Mouse (Mus musculus) right cerebral cortex, postnatal 10 days (tissue): ENCODE results near the gene Trim29.

ENCODE experiments used
- DNase-seq, 2 experiments: peaks; one replicate each; pipeline ENCODE4 v3.0.0; 2021; ENCODE audit warnings: low spot score in 2 of 2

The Trim29 gene

DNA sequence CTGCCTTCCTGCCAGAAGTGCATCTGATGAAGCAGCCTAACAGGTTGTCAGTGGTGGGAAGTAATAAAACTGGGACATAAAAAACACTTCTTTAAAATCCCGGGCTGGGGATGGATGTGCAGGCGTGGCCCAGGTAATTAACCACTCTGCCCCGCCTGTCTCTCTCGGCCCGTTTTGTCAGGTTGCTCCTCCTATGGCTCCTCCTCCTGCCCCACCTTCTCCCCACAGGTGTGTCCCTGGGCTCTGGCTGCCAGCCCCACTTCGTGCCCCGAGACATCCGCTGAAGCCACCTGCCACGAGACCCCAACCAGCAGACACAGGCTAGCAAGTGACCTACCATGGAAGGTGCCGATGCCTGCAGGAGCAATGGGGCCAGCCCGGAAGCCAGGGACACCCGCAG, at the start of gene Trim29:
Trim29 (plus strand) TSS at position 311 of the 400 bp plus-strand sequence.
- no peak for DNase-seq

DNA sequence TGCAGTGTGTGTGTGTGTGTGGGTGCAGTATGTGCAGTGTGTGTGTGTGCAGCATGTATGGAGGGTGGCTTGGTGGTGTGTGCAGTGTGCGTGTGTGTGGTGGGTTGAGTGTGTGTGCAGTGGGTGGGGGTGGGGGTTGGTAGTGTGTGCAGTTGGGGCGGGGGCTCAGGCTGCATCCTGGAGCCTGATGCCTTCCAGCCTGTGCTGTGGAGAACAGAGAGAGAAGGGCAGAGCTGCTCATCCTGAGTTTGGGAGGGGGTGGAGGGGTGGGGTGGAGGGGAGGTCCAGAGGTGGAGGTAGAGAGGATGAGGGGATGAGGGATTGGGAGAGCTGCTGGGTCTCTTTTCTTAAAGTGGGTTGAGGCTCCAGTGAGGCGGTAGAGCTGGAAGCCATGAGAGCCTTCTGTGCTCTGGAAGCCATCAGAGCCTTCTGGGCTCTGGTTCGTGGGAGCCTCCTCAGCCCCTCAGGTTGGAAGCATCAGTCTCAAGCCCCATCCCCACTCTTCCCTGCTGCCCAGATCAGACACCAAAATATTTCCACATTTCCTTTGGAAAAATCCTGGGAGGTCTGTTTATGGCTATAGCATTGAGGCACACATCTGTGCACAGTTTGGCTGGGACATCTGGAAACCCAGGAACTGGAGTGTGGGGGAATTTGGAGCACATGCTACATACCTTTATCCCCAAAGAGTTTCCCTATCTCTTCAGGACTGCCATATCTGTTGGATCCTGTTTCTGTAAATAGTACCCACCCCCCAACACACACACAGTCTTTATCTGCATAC, 49.3 kb upstream of the Trim29 start:
- no peak for DNase-seq

DNA sequence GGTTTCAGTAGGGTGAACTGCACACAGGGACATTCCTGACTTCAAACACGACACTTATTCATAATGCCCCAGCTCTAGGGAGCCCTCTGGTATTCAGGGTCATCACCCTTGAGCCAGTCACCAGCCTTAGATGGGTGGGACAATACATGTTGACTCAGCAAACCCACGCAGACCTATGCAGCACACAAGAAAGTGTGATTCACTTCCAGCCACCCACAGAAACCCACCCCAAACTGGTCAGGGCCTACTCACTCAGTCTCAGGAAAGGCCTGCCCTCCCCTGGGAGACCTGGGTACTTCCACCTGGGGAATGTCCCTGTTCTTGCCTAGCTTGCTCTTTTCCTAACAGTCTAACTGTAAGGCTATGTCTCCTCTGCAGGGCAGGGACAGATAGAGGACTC, 48.7 kb upstream of the Trim29 start:
- DNase-seq = no peak

DNA sequence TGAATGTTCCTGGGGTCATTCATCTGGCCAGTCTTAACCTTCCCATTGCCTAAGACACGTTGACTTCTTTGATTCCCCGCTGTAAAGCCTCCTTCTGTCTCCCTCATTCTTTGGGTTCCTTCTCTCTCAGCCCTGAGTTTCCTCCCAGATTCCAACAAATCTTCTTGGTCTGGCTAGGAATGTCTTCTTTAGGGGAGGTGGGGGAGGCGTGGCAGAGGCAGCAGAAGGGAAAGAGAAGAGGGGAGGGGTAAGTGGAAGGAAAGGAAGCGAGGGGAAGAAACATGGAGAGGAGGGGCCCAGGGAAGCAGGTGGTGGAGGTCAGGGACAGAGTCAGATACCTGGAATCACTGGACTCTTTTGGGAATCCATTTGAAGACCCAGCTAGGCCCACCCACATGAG, 48.3 kb upstream of the Trim29 start:
- DNase-seq = no peak

DNA sequence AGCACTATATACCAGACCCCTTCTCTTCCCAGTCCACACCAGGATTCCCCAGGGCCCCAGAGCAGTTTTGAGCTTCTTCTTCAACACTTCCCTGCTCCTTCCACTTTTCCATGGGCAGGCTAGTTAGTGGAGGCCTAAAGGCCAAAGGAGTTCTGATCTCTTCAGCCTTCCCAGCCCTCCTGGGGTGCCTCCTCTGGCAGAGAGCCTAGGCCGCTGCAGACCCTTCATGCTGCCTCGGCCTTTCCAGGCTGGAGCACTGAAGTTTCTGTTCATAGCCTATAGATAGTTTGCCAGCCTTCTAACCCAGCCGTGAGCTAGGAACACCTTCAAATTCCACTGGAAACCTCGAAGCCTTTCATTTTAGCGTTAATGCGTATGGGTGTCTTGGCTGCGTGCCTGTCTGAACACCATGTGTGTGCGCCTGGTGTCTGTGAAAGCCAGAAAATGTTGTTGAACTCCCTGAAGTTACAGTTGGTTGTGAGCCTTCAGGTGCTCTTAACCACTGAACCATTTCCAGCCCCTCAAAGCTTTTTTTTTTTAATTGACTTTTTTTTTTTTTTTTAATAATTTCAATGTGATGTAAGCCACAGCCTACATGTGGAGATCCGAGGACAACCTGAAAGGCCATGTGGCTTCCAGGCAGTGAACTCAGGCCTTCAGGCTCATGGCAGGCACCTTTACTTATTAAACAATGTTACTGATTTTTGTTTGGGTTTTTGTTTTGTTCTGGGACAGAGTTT, 47.7 kb upstream of the Trim29 start:
- no peak for DNase-seq

DNA sequence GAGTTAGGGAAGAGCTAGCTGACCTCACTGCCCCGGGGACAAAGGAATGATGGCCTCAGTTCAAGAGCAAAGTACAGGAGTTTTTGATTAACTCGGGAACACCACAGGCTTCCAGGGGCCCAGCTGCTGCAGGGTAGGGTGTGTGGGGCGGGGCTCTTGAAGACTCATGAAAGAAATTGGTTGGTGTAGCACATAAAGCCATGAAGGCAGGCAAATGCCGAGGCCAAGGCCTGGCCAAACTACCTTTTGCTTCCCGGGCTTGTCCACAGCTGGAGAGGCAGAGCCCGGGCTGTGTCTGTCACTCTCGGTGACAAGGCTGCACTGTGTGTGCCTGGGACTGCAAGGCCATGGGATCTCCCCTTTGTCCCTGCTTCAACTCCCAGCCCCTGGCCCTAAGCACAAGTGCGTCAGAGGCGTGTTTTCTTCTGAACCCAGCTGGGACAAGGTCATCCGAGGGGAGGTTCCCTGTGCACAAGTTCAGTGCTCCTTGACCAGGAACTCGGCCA, 46.6 kb upstream of the Trim29 start:
- no peak for DNase-seq

DNA sequence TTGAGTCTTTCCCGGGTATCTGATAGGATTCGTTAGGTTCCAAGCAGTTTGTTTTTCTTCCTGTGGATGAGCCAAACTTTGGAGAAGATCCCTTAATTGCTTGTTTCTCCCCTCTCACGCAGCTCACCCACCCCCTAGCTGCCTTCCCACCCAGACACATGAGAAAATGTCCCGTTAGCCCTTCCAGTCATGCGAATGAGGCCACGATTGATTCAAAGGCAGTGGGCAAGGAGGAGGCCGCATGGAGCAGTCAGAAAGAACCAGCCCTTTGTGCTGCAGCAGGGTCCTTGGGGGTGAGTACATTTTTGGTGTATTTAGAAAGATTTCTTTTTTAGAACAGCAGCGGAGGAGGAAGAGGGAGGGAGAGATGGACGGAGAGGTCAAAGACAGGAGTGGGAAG, 45.5 kb upstream of the Trim29 start:
- DNase-seq = no peak

DNA sequence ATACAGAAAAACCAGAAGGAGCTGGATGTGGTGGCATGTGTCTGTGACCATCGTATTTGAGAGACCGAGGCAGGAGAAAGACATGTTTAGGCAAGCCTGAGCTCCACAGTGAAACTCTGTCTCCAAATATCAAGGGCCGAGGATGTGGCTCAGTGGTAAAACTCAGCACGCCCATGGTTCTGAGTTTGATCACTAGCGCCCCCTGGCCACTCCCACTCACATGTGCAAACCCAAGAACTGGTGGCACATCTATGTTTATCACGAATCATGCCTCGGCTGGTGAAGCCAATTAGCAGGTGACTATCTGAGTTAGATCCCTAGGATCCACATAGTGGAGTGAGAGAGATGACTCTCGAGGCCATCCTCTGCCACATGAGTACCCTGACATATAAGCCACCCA, 43.3 kb upstream of the Trim29 start:
- no peak for DNase-seq

DNA sequence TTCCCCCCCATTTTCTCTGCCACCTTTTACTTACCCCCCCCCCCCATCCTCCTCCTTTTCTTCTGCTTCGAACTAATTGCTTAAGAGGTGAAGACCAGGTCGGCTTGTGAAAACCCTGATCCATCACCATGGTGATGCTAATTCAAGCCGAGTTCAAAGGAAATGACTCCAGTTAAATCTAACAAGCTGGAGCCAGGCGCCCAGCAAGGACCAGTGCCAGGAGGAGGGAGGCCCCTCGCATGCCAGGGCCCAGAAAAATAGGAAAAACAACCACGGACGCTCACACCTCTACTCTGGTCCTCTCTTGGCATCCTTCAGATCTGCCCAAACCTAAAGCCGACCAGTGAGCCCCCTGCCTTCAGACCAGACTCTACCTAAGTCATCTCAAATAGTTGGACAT, 41.5 kb upstream of the Trim29 start:
- peak; percentile 67 to 69 for DNase-seq

DNA sequence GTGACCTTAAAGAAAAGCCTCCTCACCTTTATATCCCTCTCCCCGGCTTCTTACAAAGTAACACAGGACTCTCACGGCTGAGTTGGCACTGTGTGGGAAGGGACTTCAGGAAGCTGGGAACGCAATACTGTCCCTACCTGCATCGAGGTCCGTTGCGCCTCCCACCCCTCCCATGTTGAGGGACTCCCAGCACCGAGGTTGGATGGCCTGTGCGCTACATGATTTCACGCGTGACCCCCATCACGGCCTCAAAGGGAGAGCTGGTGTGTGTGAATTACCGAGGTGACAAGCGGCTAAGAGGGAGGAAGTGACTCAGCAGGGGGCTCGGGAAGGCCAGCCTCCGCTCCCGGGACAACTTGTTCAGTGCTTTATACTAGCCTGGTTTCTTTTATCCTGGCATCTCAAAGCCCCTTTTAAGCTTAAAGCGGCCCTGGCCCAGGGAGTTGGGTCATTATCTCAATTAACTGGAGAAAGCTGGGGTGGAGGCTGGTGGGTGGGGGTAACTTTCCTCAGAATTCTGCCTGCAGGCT, 39.9 kb upstream of the Trim29 start:
- DNase-seq = peak; percentile 66 to 68

DNA sequence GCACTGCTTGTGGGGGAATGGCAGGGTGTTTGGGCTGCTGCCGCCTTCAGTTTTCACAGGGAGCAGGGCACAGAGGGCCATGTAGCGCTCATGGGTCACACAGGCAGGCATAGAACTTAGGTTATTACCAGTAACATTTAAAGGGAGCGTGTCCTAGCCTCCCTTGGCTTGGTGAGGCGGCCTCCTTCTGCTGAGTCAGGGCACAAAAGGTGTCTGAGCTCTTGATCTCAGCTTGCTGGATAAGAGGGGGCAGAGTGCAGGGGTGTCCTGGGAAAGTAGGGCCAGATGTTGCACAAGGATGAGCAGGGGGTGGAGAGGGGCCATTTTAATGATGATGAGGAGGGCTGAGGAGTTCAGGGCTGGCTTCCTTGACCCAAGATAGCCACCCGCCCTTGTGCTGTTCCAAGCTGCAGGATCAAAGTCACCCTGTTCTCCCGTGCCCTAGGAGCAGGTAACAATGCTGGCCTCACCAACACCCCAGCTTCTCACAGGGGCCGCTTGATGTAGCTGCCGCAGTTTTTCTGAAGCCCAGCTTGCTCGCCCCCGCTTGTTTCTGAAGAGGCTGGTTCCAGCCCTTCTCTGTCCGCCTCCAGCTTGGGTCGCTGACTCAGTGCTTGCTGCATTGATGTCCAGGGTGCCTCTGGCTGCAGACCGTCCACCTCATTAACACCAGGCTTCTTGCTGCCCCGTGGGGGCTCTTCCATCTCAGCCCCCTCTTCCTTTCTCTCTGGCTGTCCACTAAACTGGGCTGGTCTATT, 38.7 kb upstream of the Trim29 start:
- no peak for DNase-seq

DNA sequence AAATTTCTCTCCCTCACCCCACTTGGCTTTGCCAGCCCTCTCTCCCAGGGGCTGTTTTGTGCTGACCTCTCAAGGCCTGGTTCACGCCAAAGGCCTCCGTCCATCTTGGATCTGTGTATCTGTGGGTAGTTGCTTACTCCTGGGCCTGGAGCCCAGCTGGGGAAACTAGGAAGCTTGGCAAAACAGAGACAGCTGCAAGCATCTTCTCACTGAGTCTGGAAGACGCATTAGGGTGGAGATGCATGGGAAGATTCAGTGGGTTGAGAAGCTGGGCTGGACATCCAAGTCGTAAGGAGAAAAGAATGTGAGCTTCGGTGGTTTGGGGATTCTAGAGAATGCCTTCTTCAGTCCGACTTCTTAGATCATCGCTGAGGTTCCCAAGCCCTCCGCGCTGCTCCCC, 36.9 kb upstream of the Trim29 start:
- no peak for DNase-seq

DNA sequence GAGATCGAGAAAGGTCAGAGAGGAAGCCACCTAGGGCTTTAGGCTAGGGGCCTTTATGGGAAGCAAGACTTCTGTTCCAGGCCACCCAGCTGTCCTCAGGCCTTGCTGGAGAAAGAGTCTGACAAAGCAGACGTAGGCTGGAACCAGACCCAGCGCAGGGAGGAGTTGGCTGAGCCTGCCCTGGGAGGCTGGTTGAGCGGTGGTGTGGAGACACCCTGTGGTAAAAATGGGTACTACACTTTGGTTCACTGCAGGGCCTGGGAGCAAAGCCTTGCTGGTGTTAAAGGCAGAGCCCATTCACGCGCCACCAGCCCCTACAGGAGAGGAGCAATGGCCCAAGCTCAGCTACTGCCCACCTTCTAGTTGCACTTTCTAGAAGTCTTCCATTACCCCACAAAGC, 26.4 kb upstream of the Trim29 start:
- DNase-seq = peak; percentile 83 to 89

DNA sequence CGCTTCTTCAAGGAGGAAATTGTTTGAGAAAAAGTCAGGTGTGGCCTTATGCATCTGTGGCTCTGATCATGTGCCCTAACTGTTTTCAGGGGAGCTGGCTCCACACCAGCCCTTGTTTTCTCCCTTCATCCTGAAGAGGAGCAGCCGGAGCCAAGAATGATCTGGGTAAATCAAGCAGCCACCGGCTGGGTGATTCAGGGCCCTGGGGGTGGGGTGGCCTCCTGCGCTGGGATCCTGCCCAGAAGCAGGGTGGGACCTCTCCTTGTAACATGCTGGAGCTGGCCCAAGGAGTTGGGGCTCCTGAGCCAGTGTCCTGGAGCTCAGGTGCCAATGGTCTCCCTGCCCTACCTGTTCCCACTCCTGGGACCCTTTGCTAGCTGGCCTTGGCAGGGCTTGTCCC, 25.4 kb upstream of the Trim29 start:
- no peak for DNase-seq

DNA sequence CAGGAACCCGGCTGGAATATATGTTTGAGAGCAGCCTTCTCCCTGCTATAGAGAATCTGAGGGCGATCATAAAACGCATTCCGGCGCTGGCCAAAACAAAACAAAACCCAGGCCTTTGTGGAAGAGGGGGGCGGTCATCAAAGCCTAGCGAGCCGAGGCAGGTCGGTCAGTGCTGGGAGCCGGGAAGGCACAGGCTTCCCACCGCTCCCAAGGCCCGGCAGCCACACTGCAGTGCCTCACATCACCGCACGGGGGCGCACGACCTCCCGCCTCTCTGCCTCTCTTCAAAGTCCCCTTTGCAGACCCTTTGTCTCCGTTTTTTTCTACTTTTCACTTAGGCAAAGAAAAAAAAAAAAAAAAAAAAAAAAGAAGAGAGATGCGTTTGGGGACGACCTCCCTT, 23.8 kb upstream of the Trim29 start:
- peak; percentile 64 to 76 for DNase-seq

DNA sequence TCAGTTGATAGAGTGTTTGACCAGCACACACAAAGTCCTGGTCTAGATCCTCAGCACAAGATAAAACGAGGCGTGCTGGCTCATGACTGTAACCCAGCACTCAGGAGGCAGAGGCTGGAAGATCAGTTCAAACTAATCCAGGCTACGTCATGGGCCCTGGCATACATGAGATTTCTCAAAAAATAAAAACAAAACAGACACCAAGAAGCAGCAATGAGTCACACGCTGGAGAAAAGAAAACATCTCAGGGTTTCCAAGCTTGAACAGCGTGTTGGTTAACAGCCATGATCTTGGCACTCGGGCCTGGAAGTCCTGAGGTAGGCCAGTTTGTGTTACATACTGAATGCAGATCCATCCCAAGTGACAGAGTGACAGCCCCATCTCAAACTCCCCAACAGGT, 17.6 kb upstream of the Trim29 start:
- DNase-seq = no peak

DNA sequence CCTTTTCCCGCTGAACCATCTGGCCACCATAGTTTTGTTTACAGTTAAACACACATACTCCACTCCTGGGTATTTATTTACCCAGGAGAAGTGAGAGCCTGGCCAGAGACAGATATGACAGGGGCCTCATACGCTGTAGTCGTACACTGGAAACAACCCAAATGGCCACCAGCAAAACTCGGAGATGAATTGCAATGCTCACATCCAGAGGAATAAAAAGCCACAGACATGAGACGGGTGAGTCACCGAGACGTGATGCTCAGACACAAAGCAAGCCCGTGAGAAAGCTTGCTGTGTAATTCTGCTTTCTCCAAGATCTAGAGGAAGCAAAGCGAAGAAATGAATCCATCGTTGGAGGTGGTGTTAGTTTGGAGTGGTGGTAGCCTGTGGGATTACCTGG, 10.3 kb upstream of the Trim29 start:
- no peak for DNase-seq

DNA sequence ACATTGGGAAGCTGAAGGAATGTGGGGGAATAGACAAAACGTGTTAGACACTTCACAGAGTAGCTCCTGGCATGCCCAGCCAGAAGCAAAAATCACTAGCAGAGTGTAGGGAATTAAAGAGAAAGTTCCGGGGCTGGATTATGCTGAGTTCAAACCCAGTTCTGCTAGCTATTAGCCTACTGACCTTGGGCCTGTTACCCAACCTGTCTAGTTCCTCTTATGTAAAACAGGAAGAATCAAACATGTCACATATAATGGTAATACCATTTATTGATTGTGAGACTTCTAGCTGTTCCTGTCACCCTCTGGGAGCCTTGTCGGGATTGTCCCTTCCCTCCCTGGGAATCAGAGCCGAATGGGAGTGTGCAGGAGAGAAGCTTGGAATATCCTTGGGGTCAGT, 7.7 kb upstream of the Trim29 start:
- DNase-seq = no peak

DNA sequence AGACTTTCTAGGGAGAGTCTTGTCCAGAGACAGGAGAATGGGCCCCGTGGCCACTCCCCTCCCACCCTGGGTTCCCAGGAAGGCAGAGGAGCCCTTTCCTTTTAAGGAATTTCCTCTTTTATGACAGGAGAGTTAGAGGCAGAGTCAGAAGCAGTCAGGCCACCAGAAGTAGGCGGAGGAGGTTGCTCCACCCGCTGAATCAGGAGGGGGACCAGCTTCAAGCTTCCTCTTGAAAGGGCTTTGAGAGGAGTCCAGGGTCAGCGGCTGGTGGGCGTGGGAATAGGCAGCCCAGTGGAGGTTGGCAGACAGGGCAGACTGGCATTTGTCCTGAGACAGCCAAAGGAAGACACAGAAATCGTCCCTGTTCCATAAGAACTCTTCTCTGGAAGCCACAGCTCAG, 4.8 kb upstream of the Trim29 start:
- no peak for DNase-seq

DNA sequence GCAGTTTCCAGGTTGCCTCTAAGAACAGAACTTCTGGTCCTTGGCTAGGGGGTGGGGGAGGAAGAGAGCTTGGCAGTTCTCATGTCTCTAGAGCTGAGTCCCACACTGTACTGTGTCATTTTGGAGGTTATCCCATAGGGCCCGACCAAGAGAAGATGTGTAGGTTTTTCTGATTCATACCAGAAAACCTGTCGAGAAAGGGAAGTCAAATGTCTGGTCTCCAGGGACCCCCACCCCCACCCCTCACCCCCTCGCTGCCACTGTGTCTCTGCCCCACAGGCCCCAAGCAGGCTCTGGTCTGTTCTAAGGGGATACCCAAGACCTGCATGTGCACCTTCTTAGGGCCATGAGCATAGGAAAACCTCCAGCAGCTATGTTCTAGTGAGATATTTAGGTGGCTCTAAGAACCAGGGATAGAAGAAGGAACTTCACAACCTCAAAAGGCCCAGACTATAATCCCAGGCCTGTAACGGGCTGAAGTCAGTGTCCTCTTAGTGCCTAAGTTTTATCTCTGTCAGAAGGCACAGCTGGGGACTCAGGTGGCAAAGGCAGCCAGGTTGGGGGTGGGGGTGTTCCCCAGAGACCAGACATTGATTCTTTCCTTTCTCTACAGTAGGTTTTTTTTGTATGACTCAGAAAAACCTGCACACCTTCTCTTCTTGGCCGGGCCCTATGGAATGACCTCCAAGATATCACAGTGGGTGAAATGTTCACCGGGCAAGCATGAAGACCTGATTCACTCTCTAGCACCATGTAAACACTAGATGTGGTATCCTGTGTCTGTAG, 1.4 kb upstream of the Trim29 start:
- no peak for DNase-seq

DNA sequence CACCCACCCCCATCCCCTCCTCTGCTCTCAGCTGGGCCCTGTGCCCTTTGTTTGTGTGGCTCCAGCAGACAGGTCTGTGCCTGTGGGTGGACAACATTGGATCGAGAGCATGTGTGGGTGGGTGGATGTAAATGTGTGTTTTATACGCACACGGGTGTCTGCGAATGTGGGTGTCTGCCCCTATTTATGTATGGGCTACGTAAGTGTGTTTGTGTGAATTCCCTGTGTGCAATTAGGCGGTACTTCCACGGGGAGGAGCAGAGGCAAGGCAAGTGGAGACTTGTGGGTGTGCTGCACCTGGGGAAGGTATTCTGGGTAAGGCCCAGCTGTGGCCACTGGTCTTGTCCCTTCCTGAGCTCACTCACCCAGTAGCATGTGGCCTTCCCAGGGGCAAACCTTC, 1.5 kb downstream of the Trim29 start:
- DNase-seq = peak in 1 of 2 experiments; percentile 45
